Mouse (Mus musculus) layer of hippocampus, adult 8-10 months (tissue): ENCODE measurements around the gene Gpx3. TPM values are rescaled to one million over a fixed set of nuclear protein-coding genes. Genes with fewer than 3 reads are reported as not detected.
"Not testable (repeated sequence)": the region's sequence is repeated elsewhere in the genome, so short reads cannot be mapped to it uniquely, and the experiment has no call there.

Experiments
- DNase-seq, 2 experiments: peaks; one replicate each; pipeline ENCODE4 v3.0.0; 2022; ENCODE audit warnings: low spot score in 2 of 2
- total RNA-seq, 4 experiments: library from RNA; stranded (reverse); gene quantifications; 2 replicates each; pipeline ENCODE4 v1.2.4; 2022

The Gpx3 gene
- total RNA-seq, 4 experiments from 2014 or later, result 4.4 to 8.8 (median 5.1) TPM

- no peak for DNase-seq
These were observed 34.0 kb downstream of the Gpx3 start for GRCm38 (mm10) chr11:54936035-54936770.

- DNase-seq, result no peak
These were observed 34.5 kb downstream of the Gpx3 start for GRCm38 (mm10) chr11:54936771-54937140.

GRCm38 (mm10) chr11:54939501-54939900, 37.2 kb downstream of the Gpx3 start:
- no peak for DNase-seq

- DNase-seq, result no peak
These were observed 37.8 kb downstream of the Gpx3 start for GRCm38 (mm10) chr11:54940056-54940455.

GRCm38 (mm10) chr11:54944702-54945101, 42.4 kb downstream of the Gpx3 start:
- no peak for DNase-seq

- no peak for DNase-seq
These were observed 47.5 kb downstream of the Gpx3 start for GRCm38 (mm10) chr11:54949717-54950116.

GRCm38 (mm10) chr11:54950684-54951083, 48.4 kb downstream of the Gpx3 start:
- DNase-seq, result no peak

GRCm38 (mm10) chr11:54952651-54953050, 50.4 kb downstream of the Gpx3 start:
- DNase-seq, result no peak

GRCm38 (mm10) chr11:54953993-54954446, 51.8 kb downstream of the Gpx3 start:
- no peak for DNase-seq

GRCm38 (mm10) chr11:54954716-54955115, 52.5 kb downstream of the Gpx3 start:
- no peak for DNase-seq

- DNase-seq, result not testable (repeated sequence)
These were observed 53.1 kb downstream of the Gpx3 start for GRCm38 (mm10) chr11:54955400-54955734.

- DNase-seq, result peak; percentile 97 to 98
These were observed 53.7 kb downstream of the Gpx3 start for GRCm38 (mm10) chr11:54955735-54956480.

GRCm38 (mm10) chr11:54956912-54957311, 54.7 kb downstream of the Gpx3 start:
- no peak for DNase-seq

- DNase-seq, result not testable (repeated sequence)
These were observed 55.5 kb downstream of the Gpx3 start for GRCm38 (mm10) chr11:54957708-54958107.

GRCm38 (mm10) chr11:54958571-54959073, 56.4 kb downstream of the Gpx3 start:
- no peak for DNase-seq

Other genes starting within 250 kb of the Gpx3 start
- gene Cdc42se2, start 114.8 kb upstream of the Gpx3 start, total RNA-seq, result 100 to 1,000 TPM; 125 to 130 (median 128) TPM
- 10 to 100 TPM; 28.0 to 34.3 (median 30.4) TPM for gene Lyrm7, start 41.5 kb upstream of the Gpx3 start, total RNA-seq
- 100 to 1,000 TPM; 219 to 289 (median 258) TPM for gene Hint1, start 36.1 kb upstream of the Gpx3 start, total RNA-seq
- 10 to 100 TPM; 31.4 to 34.3 (median 33.9) TPM for gene Tnip1, start 60.5 kb downstream of the Gpx3 start, total RNA-seq
- 10 to 100 TPM; 85.6 to 95.3 (median 89.4) TPM for gene Anxa6, start 131.0 kb downstream of the Gpx3 start, total RNA-seq
- 1 to 10 TPM in 1 of 4 experiments, under 1 TPM in 3; 0.32 to 1.1 (median 0.75) TPM for gene Ccdc69, start 175.7 kb downstream of the Gpx3 start, total RNA-seq
- 10 to 100 TPM; 28.3 to 45.4 (median 36.9) TPM for gene Gm2a, start 195.7 kb downstream of the Gpx3 start, total RNA-seq
- not detected for gene Slc36a3, start 249.3 kb downstream of the Gpx3 start, total RNA-seq